Mouse (Mus musculus) heart, postnatal 0 days (tissue): ENCODE measurements around the gene Slc39a11. TPM values are rescaled to one million over a fixed set of nuclear protein-coding genes. Genes with fewer than 3 reads are reported as not detected.

ENCODE experiments used
- ATAC-seq: fragments of 200-750 bp; cut with Nextera tagmentation; 2 replicates; pipeline ENCODE4 v1.8.0; 2017; ENCODE audit warnings: low read depth, moderate number of reproducible peaks, moderate library complexity; ENCODE audit not compliant: insufficient read depth
- DNase-seq: peaks from one replicate; pipeline ENCODE4 v3.0.0-alpha.2; 2016; ENCODE audit warnings: low spot score
- H3K27ac ChIP-seq: fragments of 300-500 bp; sonication (generic); 2 replicates; pipeline ENCODE4 v1.5.1; 2014; ENCODE audit warnings: low read depth, mild to moderate bottlenecking
- H3K27me3 ChIP-seq: fragments of 300-500 bp; sonication (generic); 2 replicates; pipeline ENCODE4 v1.6.1; 2014; ENCODE audit warnings: low read length, mixed read lengths; ENCODE audit not compliant: control insufficient read depth, insufficient read depth
- H3K36me3 ChIP-seq: fragments of 300-500 bp; sonication (generic); replicated peaks from 2 replicates; pipeline ENCODE4 v1.6.1; 2014; ENCODE audit warnings: low read length, mixed read lengths; ENCODE audit not compliant: control insufficient read depth, insufficient read depth
- H3K4me1 ChIP-seq: fragments of 300-500 bp; sonication (generic); 2 replicates; pipeline ENCODE4 v1.6.1; 2014; ENCODE audit warnings: antibody characterized with exemption; ENCODE audit not compliant: control insufficient read depth, insufficient read depth
- H3K4me2 ChIP-seq: fragments of 300-500 bp; sonication (generic); 2 replicates; pipeline ENCODE4 v1.6.1; 2014; ENCODE audit warnings: low read depth, mild to moderate bottlenecking, low read length, moderate library complexity
- H3K4me3 ChIP-seq: fragments of 300-500 bp; sonication (generic); 2 replicates; pipeline ENCODE4 v1.5.1; 2014; ENCODE audit warnings: low read depth, low read length
- H3K9ac ChIP-seq: fragments of 300-500 bp; sonication (generic); replicated peaks from 2 replicates; pipeline ENCODE4 v1.6.1; 2014; ENCODE audit warnings: low read depth, low read length, mixed read lengths
- H3K9me3 ChIP-seq: fragments of 300-500 bp; sonication (generic); replicated peaks from 2 replicates; pipeline ENCODE4 v1.6.1; 2016; ENCODE audit warnings: low read length; ENCODE audit not compliant: control insufficient read depth
- CTCF ChIP-seq: IDR thresholded peaks from 2 replicates; pipeline ENCODE4 v1.5.1; 2016; ENCODE audit warnings: antibody characterized with exemption, control low read depth, low read depth
- EP300 ChIP-seq: IDR thresholded peaks from 2 replicates; pipeline ENCODE4 v1.6.1; 2016; ENCODE audit warnings: antibody characterized with exemption, low read depth
- WGBS: fragments of 180-500 bp; shearing (Covaris S2); extraction: QIAGEN DNeasy Blood & Tissue Kit; methylation state at CpG from one replicate; pipeline ENCODE4 v1.1.7; 2014; 5-methylcytosine and 5-hydroxymethylcytosine counted together
- polyA plus RNA-seq: library from polyadenylated mRNA; unstranded; fragments of >200 nt; fragmentation: Nextera tagmentation; extraction: Ambion mirVana; gene quantifications from 2 replicates; pipeline ENCODE4 v1.2.1, GENCODE M21; 2015
- total RNA-seq: library from RNA; depleted of rRNA; stranded (reverse); fragments of >200 nt; gene quantifications from 2 replicates; pipeline ENCODE4 v1.2.3, GENCODE M21; 2014; ENCODE audit warnings: low replicate concordance

Gene Slc39a11
- total and polyA plus RNA-seq, 2 experiments from 2014 or later = 8.6 to 16.3 TPM

- 64% methylated on average over 6 of the region's 6 CpGs for WGBS
- DNase-seq (no peak), ATAC-seq (no peak)
- Histone ChIP-seq H3K4me2 (no peak overlapping the region), H3K9ac (no peak overlapping the region), H3K27ac (no peak overlapping the region), H3K9me3 (no peaks in the 10 kb centered on the region), H3K27me3 (no peaks in the 10 kb centered on the region), H3K36me3 (no peaks in the 10 kb centered on the region), H3K4me3 (no peak overlapping the region), H3K4me1 (no peaks in the 10 kb centered on the region)
- TF ChIP-seq CTCF = no peak
- TF ChIP-seq EP300 = no peak
Measured at GRCm38 (mm10) chr11:113389637-113390036, 260.2 kb downstream of the Slc39a11 start.

- 69% methylated on average over 10 of the region's 10 CpGs for WGBS
- ATAC-seq = no peak
Measured at GRCm38 (mm10) chr11:113382674-113383571, 267.0 kb downstream of the Slc39a11 start.

GRCm38 (mm10) chr11:113381550-113381949 lies 268.3 kb downstream of the Slc39a11 start:
- no peak overlapping the region for H3K4me2 ChIP-seq
- H3K4me3 ChIP-seq = no peak overlapping the region
- H3K27me3 ChIP-seq = no peaks in the 10 kb centered on the region
- H3K27ac ChIP-seq = no peak overlapping the region
- DNase-seq (no peak), ATAC-seq (no peak)
- 80% methylated on average over 8 of the region's 8 CpGs for WGBS
- H3K4me1 ChIP-seq = no peaks in the 10 kb centered on the region
- H3K9ac ChIP-seq = no peak overlapping the region
- no peaks in the 10 kb centered on the region for H3K9me3 ChIP-seq
- no peak for TF ChIP-seq EP300
- TF ChIP-seq CTCF = no peak
- H3K36me3 ChIP-seq = no peaks in the 10 kb centered on the region

More at GRCm38 (mm10) chr11:113382674-113383571, 267.0 kb downstream of the Slc39a11 start:
- H3K36me3 ChIP-seq = no peaks in the 10 kb centered on the region
- no peaks in the 10 kb centered on the region for H3K9me3 ChIP-seq
- DNase-seq = no peak
- no peaks in the 10 kb centered on the region for H3K4me1 ChIP-seq
- H3K9ac ChIP-seq = no peak overlapping the region
- no peak overlapping the region for H3K4me2 ChIP-seq
- no peak overlapping the region for H3K4me3 ChIP-seq
- no peak overlapping the region for H3K27ac ChIP-seq
- H3K27me3 ChIP-seq = no peaks in the 10 kb centered on the region
- TF ChIP-seq EP300 = no peak
- TF ChIP-seq CTCF = no peak

- Histone ChIP-seq H3K36me3 (no peaks in the 10 kb centered on the region), H3K9me3 (no peaks in the 10 kb centered on the region), H3K27ac (no peak overlapping the region), H3K4me2 (no peak overlapping the region), H3K4me1 (no peaks in the 10 kb centered on the region), H3K9ac (no peak overlapping the region), H3K4me3 (no peak overlapping the region), H3K27me3 (no peaks in the 10 kb centered on the region)
- WGBS = 74% methylated on average over 9 of the region's 9 CpGs
- no peak for DNase-seq
- no peak for ATAC-seq
- TF ChIP-seq EP300 (no peak), CTCF (no peak)
Measured at GRCm38 (mm10) chr11:113378867-113379266, 271.0 kb downstream of the Slc39a11 start.

GRCm38 (mm10) chr11:113376066-113376465 lies 273.8 kb downstream of the Slc39a11 start:
- no peaks in the 10 kb centered on the region for H3K36me3 ChIP-seq
- no peak overlapping the region for H3K27ac ChIP-seq
- H3K27me3 ChIP-seq = no peaks in the 10 kb centered on the region
- H3K9me3 ChIP-seq = no peaks in the 10 kb centered on the region
- no peak overlapping the region for H3K9ac ChIP-seq
- DNase-seq (no peak), ATAC-seq (no peak)
- TF ChIP-seq EP300 (no peak), CTCF (no peak)
- H3K4me2 ChIP-seq = no peak overlapping the region
- WGBS = 83% methylated on average over 9 of the region's 9 CpGs
- no peak overlapping the region for H3K4me3 ChIP-seq
- no peaks in the 10 kb centered on the region for H3K4me1 ChIP-seq
